Mouse (Mus musculus) heart, adult 2 months (tissue): Measurements from ENCODE around the gene P3h2.

ENCODE experiments used
- CTCF ChIP-seq: fragments of 200-600 bp; IDR thresholded peaks from 2 replicates; pipeline ENCODE4 v1.8.1; 2022; ENCODE audit warnings: antibody characterized with exemption, mild to moderate bottlenecking, moderate library complexity
- POLR2A ChIP-seq: fragments of 200-500 bp; IDR thresholded peaks from 2 replicates; pipeline ENCODE4 v1.6.1; 2011; ENCODE audit warnings: mild to moderate bottlenecking, low read depth, low read length, control low read depth; ENCODE audit not compliant: insufficient read depth

- TF ChIP-seq CTCF, result no peak
- no peak for TF ChIP-seq POLR2A
These were observed 135.4 kb downstream of the P3h2 start for GRCm38 (mm10) chr16:25970193-25970592.
